Mouse (Mus musculus) heart, embryonic 16.5 days (tissue): ENCODE results near the gene Rbck1. TPM values are rescaled to one million over a fixed set of nuclear protein-coding genes. Genes with fewer than 3 reads are reported as not detected.
A peak's percentile ranks its signal among the peaks of the same experiment; 100 is the strongest.

Experiments
- ATAC-seq: fragments of 200-750 bp; cut with Nextera tagmentation; replicated peaks from 2 replicates; pipeline ENCODE4 v1.8.0; 2017; ENCODE audit warnings: moderate number of reproducible peaks; ENCODE audit not compliant: insufficient read depth, low FRiP score; ENCODE audit errors: extremely low read depth
- H3K27ac ChIP-seq: fragments of 300-500 bp; sonication (generic); 2 replicates; pipeline ENCODE4 v1.5.1; 2014; ENCODE audit warnings: mild to moderate bottlenecking, low read length, control low read depth, moderate library complexity
- H3K27me3 ChIP-seq: fragments of 300-500 bp; sonication (generic); 2 replicates; pipeline ENCODE4 v1.6.1; 2014; ENCODE audit warnings: low read length, mixed read lengths; ENCODE audit not compliant: control insufficient read depth, insufficient read depth
- H3K36me3 ChIP-seq: fragments of 300-500 bp; sonication (generic); 2 replicates; pipeline ENCODE4 v1.6.1; 2014; ENCODE audit not compliant: control insufficient read depth, insufficient read depth
- H3K4me1 ChIP-seq: fragments of 300-500 bp; sonication (generic); 2 replicates; pipeline ENCODE4 v1.6.1; 2014; ENCODE audit warnings: low read length, mixed read lengths; ENCODE audit not compliant: control insufficient read depth, insufficient read depth
- H3K4me2 ChIP-seq: fragments of 300-500 bp; sonication (generic); 2 replicates; pipeline ENCODE4 v1.6.1; 2014; ENCODE audit warnings: low read depth, mild to moderate bottlenecking, control low read depth, low read length
- H3K4me3 ChIP-seq: fragments of 300-500 bp; sonication (generic); 2 replicates; pipeline ENCODE4 v1.5.1; 2014; ENCODE audit warnings: mild to moderate bottlenecking, control low read depth, low read length
- H3K9ac ChIP-seq: fragments of 300-500 bp; sonication (generic); 2 replicates; pipeline ENCODE4 v1.6.1; 2014; ENCODE audit warnings: low read length, control low read depth
- H3K9me3 ChIP-seq: fragments of 300-500 bp; sonication (generic); replicated peaks from 2 replicates; pipeline ENCODE4 v1.6.1; 2016; ENCODE audit warnings: low read length; ENCODE audit not compliant: control insufficient read depth
- WGBS: fragments of 180-500 bp; shearing (Covaris S2); extraction: QIAGEN DNeasy Blood & Tissue Kit; methylation state at CpG from one replicate; pipeline ENCODE4 v1.1.7; 2014; 5-methylcytosine and 5-hydroxymethylcytosine counted together
- polyA plus RNA-seq: library from polyadenylated mRNA; unstranded; fragments of >200 nt; fragmentation: Nextera tagmentation; extraction: Ambion mirVana; gene quantifications from 2 replicates; pipeline ENCODE4 v1.2.1, GENCODE M21; 2015

Rbck1 gene
- polyA plus RNA-seq, 1 experiment from 2014 or later = 82.4 TPM

DNA sequence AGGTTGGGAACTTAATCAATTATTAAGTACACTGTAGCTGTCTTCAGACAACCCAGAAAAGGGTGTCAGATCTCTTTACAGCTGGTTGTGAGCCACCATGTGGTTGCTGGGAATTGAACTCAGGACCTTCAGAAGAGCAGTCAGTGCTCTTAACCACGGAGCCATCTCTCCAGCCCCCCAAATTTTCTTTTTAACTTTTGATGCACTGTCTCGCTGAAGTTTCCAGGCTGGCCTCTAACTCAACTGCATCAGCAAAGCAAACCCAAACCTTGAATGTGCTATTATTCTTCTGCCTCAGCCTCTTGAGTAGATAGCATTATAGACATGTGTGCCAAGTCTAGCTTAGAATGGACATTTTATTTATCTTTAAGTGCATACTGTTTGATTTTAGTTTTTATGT is 15.3 kb upstream of the Rbck1 start:
- no peak overlapping the region for H3K4me2 ChIP-seq
- H3K27me3 ChIP-seq = no peaks in the 10 kb centered on the region
- no peaks in the 10 kb centered on the region for H3K36me3 ChIP-seq
- H3K4me3 ChIP-seq = no peak overlapping the region
- no peaks in the 10 kb centered on the region for H3K9me3 ChIP-seq
- WGBS = 80% methylated on average over 2 of the region's 2 CpGs
- peaks cover 7% of the 10 kb centered on the region for H3K4me1 ChIP-seq
- H3K9ac ChIP-seq = no peak overlapping the region
- H3K27ac ChIP-seq = no peak overlapping the region
- ATAC-seq = no peak

- no peak overlapping the region for H3K27ac ChIP-seq
- H3K4me1 ChIP-seq = peaks cover 7% of the 10 kb centered on the region
- H3K9me3 ChIP-seq = no peaks in the 10 kb centered on the region
- no peak overlapping the region for H3K4me3 ChIP-seq
- no peaks in the 10 kb centered on the region for H3K36me3 ChIP-seq
- H3K9ac ChIP-seq = no peak overlapping the region
- no peak for ATAC-seq
- 30% methylated on average over 9 of the region's 9 CpGs for WGBS
- H3K4me2 ChIP-seq = no peak overlapping the region
- no peaks in the 10 kb centered on the region for H3K27me3 ChIP-seq
Observed at GRCm38 (mm10) chr2:152346776-152347465, 14.5 kb upstream of the Rbck1 start.

DNA sequence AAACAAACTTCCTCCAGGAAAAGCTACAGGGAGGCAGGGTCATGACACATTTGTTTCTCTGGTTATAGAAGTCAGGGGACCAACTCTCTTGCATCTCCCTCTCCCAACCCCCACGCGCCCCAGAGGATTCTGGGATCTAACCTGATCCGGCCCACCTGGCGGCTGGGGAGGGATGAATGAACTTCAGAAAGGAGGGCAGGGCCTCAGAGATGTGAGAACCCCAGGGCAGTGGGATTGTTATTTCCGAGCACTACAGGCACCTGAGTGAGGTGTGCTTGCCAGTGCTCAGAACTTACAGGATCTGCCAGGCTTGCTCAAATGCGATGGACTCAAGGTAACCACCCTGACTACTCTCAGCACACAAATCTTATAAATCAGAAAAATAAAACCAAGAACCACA is 12.9 kb upstream of the Rbck1 start:
- Histone ChIP-seq H3K27me3 (no peaks in the 10 kb centered on the region), H3K9ac (no peak overlapping the region), H3K9me3 (no peaks in the 10 kb centered on the region), H3K4me2 (no peak overlapping the region), H3K27ac (no peak overlapping the region), H3K36me3 (no peaks in the 10 kb centered on the region), H3K4me1 (peaks cover 7% of the 10 kb centered on the region), H3K4me3 (no peak overlapping the region)
- 76% methylated on average over 6 of the region's 6 CpGs for WGBS
- ATAC-seq = no peak

DNA sequence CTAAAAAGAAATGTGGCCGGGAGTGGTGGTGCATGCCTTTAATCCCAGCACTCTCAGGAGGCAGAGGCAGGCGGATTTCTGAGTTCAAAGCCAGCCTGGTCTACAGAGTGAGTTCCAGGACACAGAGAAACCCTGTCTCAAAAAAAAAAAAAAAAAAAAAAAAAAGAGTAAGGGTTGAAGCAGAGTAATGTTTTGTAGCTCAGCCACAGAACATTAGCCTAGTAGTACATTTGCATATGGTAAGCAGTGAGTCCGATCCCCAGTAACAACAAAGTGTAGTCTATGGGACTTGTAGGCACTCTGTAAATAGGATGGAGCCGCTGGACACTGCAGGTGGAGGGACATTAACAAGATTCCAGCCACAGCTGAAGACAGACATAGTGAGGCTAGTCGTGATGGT is 12.5 kb upstream of the Rbck1 start:
- ATAC-seq = no peak
- Histone ChIP-seq H3K4me1 (peaks cover 5% of the 10 kb centered on the region), H3K9ac (no peak overlapping the region), H3K4me2 (no peak overlapping the region), H3K27ac (no peak overlapping the region), H3K9me3 (no peaks in the 10 kb centered on the region), H3K36me3 (no peaks in the 10 kb centered on the region), H3K4me3 (no peak overlapping the region), H3K27me3 (no peaks in the 10 kb centered on the region)
- 68% methylated on average over 5 of the region's 5 CpGs for WGBS

- Histone ChIP-seq H3K27me3 (no peaks in the 10 kb centered on the region), H3K27ac (peak overlapping the region; percentile 54; the same call in 1 of the 2 replicates), H3K4me2 (peak overlapping the region; percentile 92), H3K9me3 (no peaks in the 10 kb centered on the region), H3K4me3 (peak overlapping the region; percentile 69), H3K9ac (peak overlapping the region; percentile 77), H3K4me1 (peaks cover 2% of the 10 kb centered on the region; the same call in 1 of the 2 replicates), H3K36me3 (no peaks in the 10 kb centered on the region)
- ATAC-seq = 0 out of 2 replicates have a peak, but pooled peaks have one; percentile 8
- 10% methylated on average over 10 of the region's 10 CpGs for WGBS
Observed at GRCm38 (mm10) chr2:152344361-152344760, 11.9 kb upstream of the Rbck1 start.

- Histone ChIP-seq H3K4me3 (peak within 1 kb of the TSS; percentile 69), H3K4me2 (peak within 1 kb of the TSS; percentile 92), H3K9ac (peak within 1 kb of the TSS; percentile 77), H3K4me1 (peaks cover 2% of the 10 kb centered on the region; the same call in 1 of the 2 replicates), H3K27me3 (no peaks in the 10 kb centered on the region), H3K27ac (peak within 1 kb of the TSS; percentile 54), H3K9me3 (no peaks in the 10 kb centered on the region), H3K36me3 (no peaks in the 10 kb centered on the region)
- ATAC-seq = peak; percentile 84
- 1% methylated on average over 50 of the region's 52 CpGs for WGBS
Observed at GRCm38 (mm10) chr2:152343329-152344213, 11.1 kb upstream of the Rbck1 start, which contains the start of gene Trib3. Trib3 (minus strand) TSS chr2:152344032.

GRCm38 (mm10) chr2:152339631-152340179 is 7.3 kb upstream of the Rbck1 start:
- Histone ChIP-seq H3K27ac (no peak overlapping the region), H3K36me3 (no peaks in the 10 kb centered on the region), H3K4me2 (no peak overlapping the region), H3K4me3 (no peak overlapping the region), H3K4me1 (peaks cover 9% of the 10 kb centered on the region), H3K9ac (no peak overlapping the region), H3K27me3 (no peaks in the 10 kb centered on the region), H3K9me3 (no peaks in the 10 kb centered on the region)
- no peak for ATAC-seq
- 84% methylated on average over 22 of the region's 22 CpGs for WGBS

- Histone ChIP-seq H3K36me3 (no peaks in the 10 kb centered on the region), H3K27ac (no peak overlapping the region), H3K4me1 (peaks cover 9% of the 10 kb centered on the region)
Observed at GRCm38 (mm10) chr2:152338319-152338718, 5.9 kb upstream of the Rbck1 start.

More at GRCm38 (mm10) chr2:152338319-152338718, 5.9 kb upstream of the Rbck1 start:
- ATAC-seq = no peak
- Histone ChIP-seq H3K27me3 (no peaks in the 10 kb centered on the region), H3K4me2 (no peak overlapping the region), H3K4me3 (no peak overlapping the region), H3K9me3 (no peaks in the 10 kb centered on the region), H3K9ac (no peak overlapping the region)
- WGBS = 88% methylated on average over 13 of the region's 13 CpGs
